Mouse (Mus musculus) limb, embryonic 15.5 days (tissue): ENCODE results near the gene Ak5. TPM values are rescaled to one million over a fixed set of nuclear protein-coding genes. Genes with fewer than 3 reads are reported as not detected.
A peak's percentile ranks its signal among the peaks of the same experiment; 100 is the strongest.

Source experiments
- ATAC-seq: fragments of 200-750 bp; cut with Nextera tagmentation; 2 replicates; pipeline ENCODE4 v1.8.0; 2017; ENCODE audit warnings: low read depth, moderate TSS enrichment; ENCODE audit not compliant: insufficient number of reproducible peaks, low FRiP score, low TSS enrichment
- H3K27ac ChIP-seq: fragments of 300-500 bp; sonication (generic); 2 replicates; pipeline ENCODE4 v1.5.1; 2015; ENCODE audit warnings: moderate library complexity, mild to moderate bottlenecking, inconsistent platforms
- H3K27me3 ChIP-seq: fragments of 300-500 bp; sonication (generic); 2 replicates; pipeline ENCODE4 v1.6.1; 2015; ENCODE audit warnings: inconsistent platforms
- H3K36me3 ChIP-seq: fragments of 300-500 bp; sonication (generic); 2 replicates; pipeline ENCODE4 v1.6.1; 2015; ENCODE audit warnings: inconsistent platforms
- H3K4me1 ChIP-seq: fragments of 300-500 bp; sonication (generic); 2 replicates; pipeline ENCODE4 v1.6.1; 2015; ENCODE audit warnings: inconsistent platforms
- H3K4me2 ChIP-seq: fragments of 300-500 bp; sonication (generic); 2 replicates; pipeline ENCODE4 v1.6.1; 2015; ENCODE audit warnings: mild to moderate bottlenecking, inconsistent platforms
- H3K4me3 ChIP-seq: fragments of 300-500 bp; sonication (generic); 2 replicates; pipeline ENCODE4 v1.5.1; 2015; ENCODE audit warnings: mild to moderate bottlenecking, inconsistent platforms
- H3K9ac ChIP-seq: fragments of 300-500 bp; sonication (generic); 2 replicates; pipeline ENCODE4 v1.6.1; 2015; ENCODE audit warnings: inconsistent platforms
- H3K9me3 ChIP-seq: fragments of 300-500 bp; sonication (generic); 2 replicates; pipeline ENCODE4 v1.6.1; 2016; ENCODE audit warnings: inconsistent platforms
- WGBS: fragments of 180-500 bp; shearing (Covaris S2); methylation state at CpG from one replicate; pipeline ENCODE4 v1.1.7; 2015; 5-methylcytosine and 5-hydroxymethylcytosine counted together
- polyA plus RNA-seq: library from polyadenylated mRNA; unstranded; fragments of >200 nt; fragmentation: Nextera tagmentation; extraction: Ambion mirVana; gene quantifications from 2 replicates; pipeline ENCODE4 v1.2.1, GENCODE M21; 2015

Gene Ak5
- polyA plus RNA-seq, 1 experiment from 2014 or later: 2.0 TPM

DNA sequence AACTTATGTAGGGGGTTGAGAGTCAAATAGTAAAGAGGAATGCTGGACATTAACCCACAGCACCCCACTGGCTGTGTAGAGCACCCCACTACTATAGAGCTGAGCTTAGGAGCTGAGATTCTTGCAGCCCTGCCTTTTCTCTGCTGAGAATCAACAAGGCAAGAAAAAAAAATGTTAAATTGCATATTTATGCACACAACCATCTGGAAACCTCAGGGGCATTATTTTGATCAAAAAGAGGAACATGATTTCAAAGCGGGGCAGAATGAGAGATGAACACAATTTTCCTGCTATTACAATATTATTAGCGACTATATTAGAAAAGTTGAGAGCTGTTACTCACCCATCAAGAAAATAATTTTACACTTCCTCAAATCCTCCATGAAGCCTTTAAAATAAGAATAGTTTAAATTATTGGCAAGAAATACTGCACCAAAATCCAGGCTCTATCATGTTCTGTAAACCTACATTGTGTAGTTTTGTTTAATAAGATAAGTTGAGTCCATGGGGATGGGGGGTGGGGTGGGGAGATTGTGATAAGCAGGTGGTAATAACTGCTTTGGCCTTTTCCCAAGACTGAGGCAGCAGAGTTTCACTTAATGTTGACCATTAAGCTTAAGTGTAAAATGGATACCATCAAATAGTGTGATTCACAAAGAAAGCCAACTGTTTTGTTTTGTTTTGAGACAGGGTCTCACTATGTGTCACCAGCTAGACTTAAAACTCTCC lies 169.0 kb downstream of the Ak5 start:
- Histone ChIP-seq H3K9me3 (no peaks in the 10 kb centered on the region), H3K9ac (no peak overlapping the region), H3K27me3 (no peaks in the 10 kb centered on the region), H3K4me2 (no peak overlapping the region), H3K27ac (no peak overlapping the region), H3K36me3 (no peaks in the 10 kb centered on the region), H3K4me1 (no peaks in the 10 kb centered on the region), H3K4me3 (no peak overlapping the region)
- 72% methylated on average over 2 of the region's 2 CpGs for WGBS
- no peak for ATAC-seq

DNA sequence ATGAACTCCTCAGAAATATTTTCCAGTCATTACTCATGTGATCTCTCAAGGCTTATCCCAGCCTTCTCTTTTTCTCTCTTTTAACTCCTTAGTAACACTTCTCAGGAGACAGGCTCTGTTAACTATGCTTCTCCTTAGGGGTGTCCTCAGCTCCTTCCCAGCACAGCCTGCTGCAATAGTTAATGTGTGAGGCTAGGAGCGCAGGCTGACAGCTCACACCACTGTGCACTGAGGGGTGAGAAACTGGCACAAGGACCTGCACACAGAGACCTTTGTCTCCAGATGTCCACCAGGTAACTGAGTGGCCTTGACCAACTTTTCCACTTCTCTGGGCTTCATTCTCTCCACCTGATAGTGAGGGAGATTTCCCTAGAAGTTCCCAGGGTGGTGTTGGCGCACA lies 170.3 kb downstream of the Ak5 start:
- 82% methylated on average over 2 of the region's 2 CpGs for WGBS
- H3K4me3 ChIP-seq: no peak overlapping the region

DNA sequence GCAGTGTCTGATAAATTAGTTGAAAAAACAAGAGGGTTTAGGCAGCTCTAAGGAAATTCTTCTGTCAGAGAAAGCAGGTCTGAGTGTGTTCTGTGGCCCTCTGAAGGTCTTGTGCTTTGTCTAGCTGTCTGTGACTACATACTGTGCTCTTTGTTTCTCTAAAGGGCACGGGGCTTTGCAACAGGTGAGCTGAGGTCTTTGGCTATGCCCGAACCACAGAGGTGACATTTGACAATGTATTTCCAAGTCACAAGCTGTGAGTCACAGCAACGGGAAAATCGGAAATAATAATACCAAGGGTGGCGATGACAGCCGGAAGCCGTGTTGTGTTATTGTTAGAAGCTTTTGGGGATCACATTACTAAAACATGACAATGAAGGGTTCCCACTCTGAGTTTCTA lies 171.1 kb downstream of the Ak5 start:
- Histone ChIP-seq H3K4me1 (no peaks in the 10 kb centered on the region), H3K9ac (no peak overlapping the region), H3K4me3 (no peak overlapping the region), H3K9me3 (no peaks in the 10 kb centered on the region), H3K27me3 (no peaks in the 10 kb centered on the region), H3K36me3 (no peaks in the 10 kb centered on the region), H3K27ac (no peak overlapping the region), H3K4me2 (no peak overlapping the region)
- ATAC-seq: no peak
- WGBS: 76% methylated on average over 7 of the region's 7 CpGs

More for the DNA sequence above, 170.3 kb downstream of the Ak5 start:
- Histone ChIP-seq H3K27ac (no peak overlapping the region), H3K9me3 (no peaks in the 10 kb centered on the region), H3K27me3 (no peaks in the 10 kb centered on the region), H3K36me3 (no peaks in the 10 kb centered on the region), H3K4me2 (no peak overlapping the region), H3K9ac (no peak overlapping the region), H3K4me1 (no peaks in the 10 kb centered on the region)
- ATAC-seq: no peak

DNA sequence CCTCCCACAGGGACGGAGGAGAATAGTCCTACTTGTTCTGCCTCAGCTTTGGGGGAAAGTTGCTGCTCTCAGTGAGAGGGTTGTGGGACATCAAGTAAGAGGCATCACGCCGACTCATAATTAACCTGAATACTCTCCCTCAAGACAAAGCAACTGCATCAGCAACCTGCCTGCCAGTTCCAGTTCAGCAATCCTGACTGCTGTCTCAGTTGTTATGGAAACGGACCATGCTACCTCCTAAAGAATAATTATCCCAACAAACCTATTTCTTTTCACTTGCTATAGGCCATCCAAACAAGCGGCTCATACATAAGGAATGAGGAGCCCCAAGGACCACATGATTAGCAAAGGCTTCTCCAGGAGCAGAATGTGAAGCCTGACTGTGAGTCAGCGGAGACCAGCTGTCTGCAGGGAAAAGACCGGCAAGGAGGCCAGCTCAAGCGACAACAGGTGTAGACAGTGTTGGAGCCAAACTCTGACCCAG lies 172.7 kb downstream of the Ak5 start:
- Histone ChIP-seq H3K27me3 (no peaks in the 10 kb centered on the region), H3K9me3 (no peaks in the 10 kb centered on the region), H3K4me2 (no peak overlapping the region), H3K9ac (no peak overlapping the region), H3K4me3 (no peak overlapping the region), H3K4me1 (no peaks in the 10 kb centered on the region), H3K27ac (no peak overlapping the region), H3K36me3 (no peaks in the 10 kb centered on the region)
- no peak for ATAC-seq
- WGBS: 80% methylated on average over 8 of the region's 8 CpGs

DNA sequence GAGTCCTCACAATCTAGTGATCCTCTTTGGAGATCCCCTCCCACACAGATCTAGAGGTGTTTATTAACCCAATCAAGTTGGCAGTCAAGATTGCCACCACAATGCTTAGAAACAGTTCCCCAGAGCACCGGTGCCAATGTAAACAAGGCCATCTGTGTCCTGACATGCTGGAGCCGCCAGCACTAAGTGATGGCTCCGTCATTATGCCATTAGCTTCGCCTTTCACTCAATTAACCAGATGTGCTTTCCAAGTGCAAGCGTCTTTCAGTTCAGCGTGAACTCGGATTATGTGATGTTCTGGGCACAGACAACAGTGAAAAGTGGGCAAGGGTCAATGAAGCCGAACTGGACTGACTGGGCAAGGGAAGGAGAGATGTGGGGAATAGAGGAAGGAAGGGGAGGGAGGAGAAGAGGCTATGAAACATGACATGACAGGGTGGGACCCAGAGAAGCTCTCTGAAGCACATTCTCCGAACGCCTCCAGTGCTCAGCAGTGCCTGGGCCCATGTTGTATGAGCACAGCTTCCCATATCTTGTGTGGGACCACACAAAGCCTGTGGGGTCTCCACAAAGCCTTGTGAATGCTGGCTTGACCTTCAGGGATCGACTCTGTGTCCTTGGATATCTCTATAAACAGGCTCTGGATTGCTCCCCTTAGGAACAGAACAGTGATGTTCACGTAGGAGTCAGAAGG lies 173.3 kb downstream of the Ak5 start:
- Histone ChIP-seq H3K27ac (no peak overlapping the region), H3K9ac (no peak overlapping the region), H3K36me3 (no peaks in the 10 kb centered on the region), H3K4me3 (no peak overlapping the region), H3K27me3 (no peaks in the 10 kb centered on the region), H3K4me2 (no peak overlapping the region), H3K9me3 (no peaks in the 10 kb centered on the region), H3K4me1 (no peaks in the 10 kb centered on the region; the same call in 1 of the 2 replicates)
- 40% methylated on average over 12 of the region's 12 CpGs for WGBS
- no peak for ATAC-seq

DNA sequence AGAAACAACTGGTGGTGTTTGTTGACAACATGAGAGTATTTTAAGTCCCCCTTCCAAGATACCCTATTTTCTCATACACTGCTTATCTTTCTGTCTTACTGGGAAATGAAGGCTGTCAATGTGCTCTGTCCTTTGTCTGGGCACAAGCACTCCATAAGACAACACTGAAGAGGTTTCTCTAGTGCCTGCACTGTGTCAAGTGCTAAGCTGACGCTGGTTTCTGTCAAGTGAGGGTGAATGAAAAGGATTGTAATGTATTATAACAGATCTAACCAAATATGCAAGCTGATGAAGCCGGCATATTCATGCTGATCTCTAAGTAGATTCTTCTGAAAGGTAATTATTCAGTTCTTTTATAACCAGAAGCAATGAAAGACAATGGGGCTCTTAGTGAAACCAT lies 174.3 kb downstream of the Ak5 start:
- H3K9ac ChIP-seq: no peak overlapping the region
- no peaks in the 10 kb centered on the region for H3K36me3 ChIP-seq
- H3K27me3 ChIP-seq: no peaks in the 10 kb centered on the region
- H3K4me1 ChIP-seq: no peaks in the 10 kb centered on the region; the same call in 1 of the 2 replicates
- H3K9me3 ChIP-seq: no peaks in the 10 kb centered on the region
- no peak for ATAC-seq
- WGBS: 65% methylated on average over 2 of the region's 2 CpGs
- no peak overlapping the region for H3K4me3 ChIP-seq
- H3K27ac ChIP-seq: no peak overlapping the region
- H3K4me2 ChIP-seq: no peak overlapping the region

DNA sequence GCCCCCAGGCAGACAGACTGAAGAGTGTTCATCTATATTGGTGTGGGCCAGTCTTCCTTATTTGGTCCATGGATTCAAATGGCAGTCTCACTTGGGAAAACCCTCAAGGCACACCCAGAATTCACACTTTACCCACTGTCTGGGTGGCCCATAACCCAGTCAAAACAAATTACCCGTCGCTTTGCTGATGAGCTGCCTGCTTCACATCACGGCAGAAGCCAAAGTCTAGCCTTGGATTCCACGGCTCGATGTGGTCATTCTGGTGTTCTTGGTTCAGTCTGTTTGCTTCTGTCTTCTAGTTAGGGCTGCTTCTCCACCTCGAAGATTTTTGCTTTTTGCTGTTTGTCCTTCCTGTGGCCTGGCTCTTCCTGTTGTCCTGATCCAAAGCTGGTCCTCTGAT lies 175.9 kb downstream of the Ak5 start:
- Histone ChIP-seq H3K4me2 (no peak overlapping the region), H3K27me3 (no peaks in the 10 kb centered on the region), H3K27ac (no peak overlapping the region), H3K36me3 (no peaks in the 10 kb centered on the region), H3K4me1 (no peaks in the 10 kb centered on the region; the same call in 1 of the 2 replicates), H3K9me3 (no peaks in the 10 kb centered on the region), H3K9ac (no peak overlapping the region), H3K4me3 (no peak overlapping the region)
- ATAC-seq: no peak
- 71% methylated on average over 6 of the region's 6 CpGs for WGBS

DNA sequence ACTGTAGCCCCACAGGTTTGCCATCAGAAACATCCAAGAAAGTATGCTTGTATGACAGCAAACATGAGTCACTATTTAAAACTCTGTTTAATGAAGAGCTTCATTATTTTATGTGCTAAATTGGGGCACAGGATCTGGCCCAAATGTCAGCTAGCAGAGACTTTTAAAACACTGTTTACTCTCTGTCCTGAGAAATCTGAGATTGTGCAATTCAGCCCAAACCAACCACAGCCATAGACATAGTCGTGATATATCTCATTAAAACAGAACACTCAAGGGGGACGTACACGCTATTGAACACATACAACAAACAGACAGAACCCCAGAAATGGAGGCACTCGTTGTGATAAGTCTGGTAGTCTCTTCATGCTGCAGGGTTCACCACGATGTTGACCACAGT lies 177.7 kb downstream of the Ak5 start:
- Histone ChIP-seq H3K9ac (no peak overlapping the region), H3K27ac (no peak overlapping the region), H3K4me3 (no peak overlapping the region), H3K36me3 (no peaks in the 10 kb centered on the region), H3K9me3 (no peaks in the 10 kb centered on the region), H3K4me2 (no peak overlapping the region), H3K27me3 (no peaks in the 10 kb centered on the region), H3K4me1 (no peaks in the 10 kb centered on the region; the same call in 1 of the 2 replicates)
- ATAC-seq: no peak
- WGBS: 87% methylated on average over 5 of the region's 5 CpGs

DNA sequence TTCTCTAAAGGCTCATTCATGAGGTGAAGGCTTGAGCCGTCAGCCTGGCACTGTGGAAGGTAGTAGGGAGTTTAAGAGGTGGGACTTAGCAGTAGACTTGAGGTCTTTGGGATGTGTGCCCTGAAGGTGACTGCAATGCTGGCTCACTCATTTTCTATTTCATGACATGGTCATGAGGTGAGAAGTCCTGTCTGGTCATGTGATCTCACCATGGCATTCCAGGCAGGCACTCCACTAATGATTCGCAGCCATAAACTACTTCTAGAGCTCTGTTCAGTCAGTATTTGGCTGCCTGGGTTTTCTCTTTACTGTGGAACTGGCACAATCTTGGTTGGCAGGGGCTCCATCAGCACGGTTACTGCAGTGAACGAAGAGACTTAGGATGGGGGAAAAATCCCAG lies 179.2 kb downstream of the Ak5 start:
- peaks cover 11% of the 10 kb centered on the region for H3K4me1 ChIP-seq
- H3K9me3 ChIP-seq: no peaks in the 10 kb centered on the region
- H3K27me3 ChIP-seq: no peaks in the 10 kb centered on the region
- H3K27ac ChIP-seq: no peak overlapping the region
- H3K9ac ChIP-seq: no peak overlapping the region
- no peak for ATAC-seq
- no peak overlapping the region for H3K4me3 ChIP-seq
- no peak overlapping the region for H3K4me2 ChIP-seq
- H3K36me3 ChIP-seq: no peaks in the 10 kb centered on the region
- WGBS: 73% methylated on average over 4 of the region's 4 CpGs

DNA sequence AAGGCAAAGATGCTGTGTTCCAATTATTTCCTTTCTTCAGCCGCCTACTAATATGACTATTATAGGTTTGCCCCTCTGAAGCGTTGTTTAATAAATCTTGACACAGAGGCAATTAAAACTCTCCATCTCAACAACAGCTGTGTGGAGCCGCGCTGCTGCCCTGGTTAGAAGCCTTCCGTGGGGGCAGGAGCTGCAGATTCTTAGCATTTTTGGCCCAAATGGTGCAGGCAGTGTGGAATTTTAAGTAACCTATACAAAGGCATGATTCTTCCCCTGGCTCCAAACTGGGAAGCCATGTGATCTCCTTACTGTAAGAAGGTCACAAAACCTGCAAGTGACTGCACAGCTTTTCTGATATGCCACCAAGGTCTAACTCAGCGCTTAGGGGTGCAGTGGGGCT lies 184.0 kb downstream of the Ak5 start:
- Histone ChIP-seq H3K36me3 (no peaks in the 10 kb centered on the region), H3K9ac (no peak overlapping the region), H3K4me3 (no peak overlapping the region), H3K4me2 (no peak overlapping the region), H3K27me3 (no peaks in the 10 kb centered on the region), H3K27ac (peak overlapping the region; percentile 54), H3K4me1 (peaks cover 20% of the 10 kb centered on the region), H3K9me3 (no peaks in the 10 kb centered on the region)
- no peak for ATAC-seq
- 12% methylated on average over 6 of the region's 6 CpGs for WGBS

DNA sequence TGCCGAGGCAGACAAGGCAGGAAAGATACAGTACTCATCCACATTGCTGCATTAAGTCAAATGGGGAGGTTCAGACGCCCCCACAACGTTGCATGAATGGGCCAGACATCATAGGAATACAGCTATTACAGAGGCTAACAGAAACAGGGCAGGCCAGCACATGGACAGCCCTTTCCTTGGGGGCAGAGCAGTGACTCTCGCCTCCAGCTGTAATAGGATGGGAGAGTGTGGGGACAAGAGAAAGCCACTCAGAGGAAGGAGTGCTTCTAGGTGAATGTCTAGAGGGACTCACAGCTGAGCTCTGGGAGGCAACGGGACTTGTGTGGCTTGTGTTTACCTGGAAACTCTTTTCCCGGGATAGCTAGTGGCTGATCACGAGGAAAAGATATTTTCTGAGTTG lies 184.4 kb downstream of the Ak5 start:
- 23% methylated on average over 7 of the region's 7 CpGs for WGBS
- no peak overlapping the region for H3K9ac ChIP-seq
- H3K4me2 ChIP-seq: no peak overlapping the region
- ATAC-seq: 0 out of 2 replicates have a peak, but pooled peaks have one; percentile 40
- H3K4me3 ChIP-seq: no peak overlapping the region
- H3K27ac ChIP-seq: peak overlapping the region; percentile 54
- no peaks in the 10 kb centered on the region for H3K27me3 ChIP-seq
- H3K9me3 ChIP-seq: no peaks in the 10 kb centered on the region
- H3K36me3 ChIP-seq: no peaks in the 10 kb centered on the region
- peaks cover 20% of the 10 kb centered on the region for H3K4me1 ChIP-seq

DNA sequence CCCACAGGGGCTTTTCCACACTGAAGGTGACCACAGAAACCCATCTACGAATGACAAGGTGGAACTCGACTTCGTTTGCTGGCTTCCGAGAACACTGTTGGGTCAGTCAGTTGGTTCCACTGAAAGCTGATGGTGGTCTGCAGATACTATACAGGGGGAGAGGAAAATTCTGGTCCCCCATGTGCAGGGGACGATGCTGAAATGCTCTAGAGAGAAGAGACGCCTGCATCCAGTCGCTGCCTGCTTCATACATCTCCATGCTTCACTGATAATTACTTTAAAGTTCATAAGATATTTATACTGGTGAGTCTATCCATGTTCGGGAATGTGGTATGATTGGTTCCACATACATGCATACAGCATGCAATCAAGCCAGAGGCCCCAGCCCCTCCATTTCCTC lies 186.0 kb downstream of the Ak5 start:
- Histone ChIP-seq H3K27me3 (no peaks in the 10 kb centered on the region), H3K4me1 (peaks cover 34% of the 10 kb centered on the region), H3K36me3 (no peaks in the 10 kb centered on the region), H3K4me3 (no peak overlapping the region), H3K4me2 (no peak overlapping the region), H3K9ac (no peak overlapping the region), H3K9me3 (no peaks in the 10 kb centered on the region), H3K27ac (no peak overlapping the region)
- no peak for ATAC-seq
- 64% methylated on average over 8 of the region's 8 CpGs for WGBS
